Mouse (Mus musculus): ENCODE results near the gene Shisa2. TPM values are rescaled to one million over a fixed set of nuclear protein-coding genes. Genes with fewer than 3 reads are reported as not detected.
A peak's percentile ranks its signal among the peaks of the same experiment; 100 is the strongest.

Gene Shisa2
- total RNA-seq, 2 experiments from 2014 or later = 2.6 to 2.9 TPM

GRCm38 (mm10) chr14:59627142-59627680, 2.1 kb downstream of the Shisa2 start:
- intact Hi-C loops (cut with DNase I) = loop anchor here (5.0 kb wide), 1 partner anchor 390 kb away; no protein-coding TSS in a partner anchor
- DNase-seq (ENCODE audit: extremely low spot score in 1 of 2, low spot score in 2 of 2) = no peak

- intact Hi-C loops (cut with DNase I) = loop anchor here (5.0 kb wide), 1 partner anchor 389 kb away; no protein-coding TSS in a partner anchor
Observed at GRCm38 (mm10) chr14:59627823-59628222, 2.7 kb downstream of the Shisa2 start.

GRCm38 (mm10) chr14:59629308-59629707, 4.2 kb downstream of the Shisa2 start:
- peak in 1 of 2 experiments; percentile 45 for DNase-seq (ENCODE audit: extremely low spot score in 1 of 2, low spot score in 2 of 2)
- intact Hi-C loops (cut with DNase I) = loop anchor here (5.0 kb wide), 1 partner anchor 388 kb away; no protein-coding TSS in a partner anchor

More at GRCm38 (mm10) chr14:59627823-59628222, 2.7 kb downstream of the Shisa2 start:
- DNase-seq (ENCODE audit: extremely low spot score in 1 of 2, low spot score in 2 of 2) = peak; percentile 42 to 49

GRCm38 (mm10) chr14:59630096-59630495, 5.0 kb downstream of the Shisa2 start:
- intact Hi-C loops (cut with DNase I) = no loop called here
- no peak for DNase-seq (ENCODE audit: extremely low spot score in 1 of 2, low spot score in 2 of 2)

GRCm38 (mm10) chr14:59632067-59632466, 7.0 kb downstream of the Shisa2 start:
- no peak for DNase-seq (ENCODE audit: extremely low spot score in 1 of 2, low spot score in 2 of 2)

GRCm38 (mm10) chr14:59633295-59633898, 8.3 kb downstream of the Shisa2 start:
- intact Hi-C loops (cut with DNase I) = no loop called here
- no peak for DNase-seq (ENCODE audit: extremely low spot score in 1 of 2, low spot score in 2 of 2)

More at GRCm38 (mm10) chr14:59632067-59632466, 7.0 kb downstream of the Shisa2 start:
- intact Hi-C loops (cut with DNase I) = no loop called here

- no peak for DNase-seq (ENCODE audit: extremely low spot score in 1 of 2, low spot score in 2 of 2)
- intact Hi-C loops (cut with DNase I) = no loop called here
Observed at GRCm38 (mm10) chr14:59633988-59634387, 8.9 kb downstream of the Shisa2 start.

GRCm38 (mm10) chr14:59638906-59639703, 14.0 kb downstream of the Shisa2 start:
- intact Hi-C loops (cut with DNase I) = no loop called here
- DNase-seq (ENCODE audit: extremely low spot score in 1 of 2, low spot score in 2 of 2) = no peak

GRCm38 (mm10) chr14:59641856-59642255, 16.7 kb downstream of the Shisa2 start:
- intact Hi-C loops (cut with DNase I) = no loop called here
- no peak for DNase-seq (ENCODE audit: extremely low spot score in 1 of 2, low spot score in 2 of 2)

- intact Hi-C loops (cut with DNase I) = no loop called here
- DNase-seq (ENCODE audit: extremely low spot score in 1 of 2, low spot score in 2 of 2) = peak in 1 of 2 experiments; percentile 52
Observed at GRCm38 (mm10) chr14:59643582-59643981, 18.5 kb downstream of the Shisa2 start.

- DNase-seq (ENCODE audit: extremely low spot score in 1 of 2, low spot score in 2 of 2) = no peak
- intact Hi-C loops (cut with DNase I) = no loop called here
Observed at GRCm38 (mm10) chr14:59644166-59644565, 19.1 kb downstream of the Shisa2 start.

- intact Hi-C loops (cut with DNase I) = no loop called here
- no peak for DNase-seq (ENCODE audit: extremely low spot score in 1 of 2, low spot score in 2 of 2)
Observed at GRCm38 (mm10) chr14:59644896-59645295, 19.8 kb downstream of the Shisa2 start.

GRCm38 (mm10) chr14:59646826-59647697, 22.0 kb downstream of the Shisa2 start:
- DNase-seq (ENCODE audit: extremely low spot score in 1 of 2, low spot score in 2 of 2) = no peak
- intact Hi-C loops (cut with DNase I) = no loop called here

GRCm38 (mm10) chr14:59648611-59649010, 23.5 kb downstream of the Shisa2 start:
- DNase-seq (ENCODE audit: extremely low spot score in 1 of 2, low spot score in 2 of 2) = no peak
- intact Hi-C loops (cut with DNase I) = no loop called here

- DNase-seq (ENCODE audit: extremely low spot score in 1 of 2, low spot score in 2 of 2) = no peak
- intact Hi-C loops (cut with DNase I) = no loop called here
Observed at GRCm38 (mm10) chr14:59649337-59649736, 24.2 kb downstream of the Shisa2 start.

- no peak for DNase-seq (ENCODE audit: extremely low spot score in 1 of 2, low spot score in 2 of 2)
Observed at GRCm38 (mm10) chr14:59656591-59656990, 31.5 kb downstream of the Shisa2 start.

GRCm38 (mm10) chr14:59657098-59657497, 32.0 kb downstream of the Shisa2 start:
- intact Hi-C loops (cut with DNase I) = no loop called here
- no peak for DNase-seq (ENCODE audit: extremely low spot score in 1 of 2, low spot score in 2 of 2)

More at GRCm38 (mm10) chr14:59656591-59656990, 31.5 kb downstream of the Shisa2 start:
- intact Hi-C loops (cut with DNase I) = no loop called here

- DNase-seq (ENCODE audit: extremely low spot score in 1 of 2, low spot score in 2 of 2) = no peak
- intact Hi-C loops (cut with DNase I) = no loop called here
Observed at GRCm38 (mm10) chr14:59672893-59673515, 47.9 kb downstream of the Shisa2 start.
